Mouse (Mus musculus) adrenal gland, postnatal 14 days (tissue): Measurements from ENCODE around the gene Btbd9. TPM values are rescaled to one million over a fixed set of nuclear protein-coding genes. Genes with fewer than 3 reads are reported as not detected.
A peak's percentile ranks its signal among the peaks of the same experiment; 100 is the strongest.

Experiments
- DNase-seq: peaks from one replicate; pipeline ENCODE4 v3.0.0; 2021; ENCODE audit warnings: mixed read lengths
- total RNA-seq: library from RNA; stranded (reverse); gene quantifications from 2 replicates; pipeline ENCODE4 v1.2.3, GENCODE M21; 2021

Gene Btbd9
- total RNA-seq, 1 experiment from 2014 or later = 36.9 TPM

DNA sequence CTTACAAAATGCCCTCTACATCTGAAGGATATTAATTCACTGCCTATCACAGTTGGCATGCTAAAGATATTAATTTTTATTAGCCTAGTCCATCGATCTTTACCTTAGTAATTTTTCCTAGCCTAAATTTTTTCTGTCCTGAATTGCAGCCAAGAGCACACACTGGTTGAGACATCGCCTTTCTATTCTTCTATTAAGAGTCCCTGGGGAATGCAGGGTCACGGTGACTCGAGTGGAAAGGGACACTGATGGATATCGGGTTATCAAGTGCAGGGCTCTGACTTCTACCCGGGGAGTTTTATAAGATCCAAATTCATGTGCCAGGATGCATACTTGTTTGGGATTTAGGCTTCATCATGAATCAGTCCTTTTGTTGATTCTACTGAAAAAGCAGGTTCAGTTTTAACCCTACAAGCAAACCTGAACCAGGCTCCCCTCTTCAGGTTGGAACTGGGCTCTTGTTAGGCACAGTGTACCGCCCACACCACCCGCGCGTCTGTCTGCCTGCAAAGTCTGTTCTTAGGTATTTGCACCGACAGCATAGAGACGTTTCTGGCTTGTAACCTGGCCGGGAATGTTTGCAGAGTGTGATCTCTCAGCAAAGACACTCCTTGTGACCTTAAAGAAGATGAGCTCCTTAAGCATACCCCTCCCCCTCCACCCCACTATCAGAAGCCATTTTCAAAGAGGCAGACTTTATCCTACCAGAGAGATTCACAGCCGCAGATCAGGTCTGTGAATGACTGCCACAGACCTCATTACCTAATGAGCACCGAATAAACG, 297.5 kb downstream of the Btbd9 start:
- DNase-seq = no peak

DNA sequence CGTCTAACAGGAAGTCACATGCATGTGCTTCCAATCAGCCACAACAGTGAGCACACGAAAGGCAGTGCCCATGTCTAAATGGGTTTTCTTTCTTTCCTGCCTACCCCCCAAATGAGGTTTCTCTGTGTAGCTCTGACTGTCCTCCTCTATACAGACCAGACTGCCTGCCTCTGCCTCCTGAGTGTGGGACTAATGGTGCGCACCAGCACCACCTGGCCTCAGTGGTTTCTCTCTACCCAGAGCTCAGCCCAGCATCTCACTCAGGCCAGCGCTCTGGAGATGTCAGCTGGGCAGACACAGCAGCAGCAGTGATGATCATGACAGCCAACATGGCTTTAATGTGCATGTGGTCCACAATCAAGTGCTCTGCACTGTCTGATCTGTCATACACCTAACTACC, 299.8 kb downstream of the Btbd9 start:
- DNase-seq = no peak

DNA sequence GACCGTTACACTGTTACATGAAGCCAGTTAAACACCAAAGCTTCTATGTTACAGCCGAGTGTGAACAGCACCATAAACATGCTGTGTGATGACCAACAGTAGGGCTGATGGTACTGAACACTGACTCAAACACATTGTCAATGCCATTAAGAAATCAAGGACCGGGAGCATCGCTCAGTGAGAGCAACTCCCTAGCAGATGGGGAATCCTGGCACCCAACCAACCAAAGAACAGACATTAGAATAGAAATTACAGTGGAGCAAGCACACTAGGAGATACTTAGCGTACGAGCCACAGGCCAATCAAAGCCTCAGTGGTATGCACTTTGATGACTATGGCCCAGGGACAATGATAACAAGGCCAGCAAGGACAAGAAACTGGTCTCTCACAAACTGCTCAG, 303.5 kb downstream of the Btbd9 start:
- peak; percentile 17 for DNase-seq

DNA sequence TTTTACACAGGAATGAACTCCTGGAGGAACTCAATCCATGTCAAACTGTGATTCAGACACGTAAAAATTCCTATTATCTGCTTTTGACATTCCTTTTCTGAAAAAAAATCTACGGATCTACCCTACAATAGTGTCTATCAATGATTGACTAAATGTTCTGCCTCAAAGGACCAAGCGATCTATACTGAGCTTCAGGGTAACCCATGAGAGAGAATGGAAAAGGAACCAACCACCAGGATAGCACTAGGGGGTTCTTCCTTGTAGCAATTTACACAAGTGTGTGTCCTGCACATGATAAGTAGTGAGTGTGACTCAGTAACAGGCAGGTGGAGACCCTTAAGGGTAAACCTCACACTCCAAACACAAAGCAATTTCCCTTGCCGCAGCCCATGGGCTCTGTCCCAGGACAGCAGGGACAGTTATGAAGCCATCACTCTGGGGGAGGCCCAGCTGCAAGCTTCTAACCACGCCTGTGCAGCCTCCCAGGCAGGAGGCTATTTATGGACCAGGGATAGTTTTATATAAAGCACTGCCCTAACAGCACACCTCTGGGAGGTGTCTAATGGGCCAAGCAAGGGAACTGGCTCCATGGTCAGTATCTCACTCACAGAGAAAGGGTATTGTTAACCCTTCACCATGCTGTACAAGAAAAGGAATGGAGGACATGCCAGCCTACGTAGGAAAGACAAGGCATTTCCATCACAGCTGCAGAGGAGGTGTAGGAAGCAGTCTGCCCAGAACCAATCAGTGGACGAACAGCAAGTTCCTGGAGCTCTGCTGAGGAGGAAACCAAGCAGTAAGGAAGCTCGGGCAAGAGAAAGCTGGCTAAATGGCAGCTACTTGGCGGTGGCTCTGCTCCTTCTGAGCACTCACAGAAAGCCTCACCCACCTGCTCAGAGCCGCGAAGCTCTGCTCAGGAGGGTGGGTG, 306.9 kb downstream of the Btbd9 start:
- DNase-seq = no peak

DNA sequence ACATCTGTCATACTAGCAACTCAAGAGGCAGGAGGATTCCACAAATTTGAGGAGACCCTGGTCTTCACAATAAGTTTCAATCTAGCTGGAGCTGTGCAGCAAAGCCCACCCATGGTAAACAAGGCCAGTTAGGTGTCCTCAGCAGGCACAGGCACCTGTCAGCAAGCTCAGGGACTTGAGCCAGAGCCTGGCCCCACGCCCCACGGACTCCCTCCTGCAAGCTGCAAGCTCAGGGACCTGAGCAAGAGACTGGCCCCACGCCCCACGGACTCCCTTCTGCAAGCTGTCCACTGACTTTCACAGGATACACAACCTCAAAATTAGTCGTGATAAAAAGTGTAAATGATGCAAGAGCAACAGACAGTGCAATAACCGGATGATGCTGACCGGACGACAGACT, 307.8 kb downstream of the Btbd9 start:
- no peak for DNase-seq

DNA sequence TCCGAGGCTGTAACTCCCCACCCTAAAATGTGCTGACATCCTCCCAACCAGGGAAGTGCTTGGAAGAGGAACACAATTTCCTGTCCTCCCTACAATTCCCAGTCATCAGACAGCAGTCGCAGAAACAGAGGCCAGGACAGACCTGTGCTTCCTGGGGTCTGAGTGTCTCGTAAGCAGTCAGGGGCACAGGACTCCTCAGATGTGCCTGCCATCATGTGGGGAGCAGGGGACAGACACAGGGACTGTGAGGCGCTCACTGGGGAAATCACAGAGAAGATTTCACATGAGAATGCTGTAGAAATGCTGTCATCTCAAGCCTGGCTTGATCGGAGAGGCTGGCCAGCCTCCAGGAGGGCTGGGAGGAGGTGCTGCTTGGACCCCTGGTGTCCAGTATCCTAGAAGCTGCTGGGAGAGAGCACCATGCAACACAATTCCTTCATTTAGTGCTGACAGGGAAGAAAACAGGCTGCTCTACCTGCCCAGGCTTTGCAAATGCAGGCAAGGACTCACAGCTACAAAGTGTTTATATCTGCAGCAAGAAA, 308.8 kb downstream of the Btbd9 start:
- DNase-seq = no peak

DNA sequence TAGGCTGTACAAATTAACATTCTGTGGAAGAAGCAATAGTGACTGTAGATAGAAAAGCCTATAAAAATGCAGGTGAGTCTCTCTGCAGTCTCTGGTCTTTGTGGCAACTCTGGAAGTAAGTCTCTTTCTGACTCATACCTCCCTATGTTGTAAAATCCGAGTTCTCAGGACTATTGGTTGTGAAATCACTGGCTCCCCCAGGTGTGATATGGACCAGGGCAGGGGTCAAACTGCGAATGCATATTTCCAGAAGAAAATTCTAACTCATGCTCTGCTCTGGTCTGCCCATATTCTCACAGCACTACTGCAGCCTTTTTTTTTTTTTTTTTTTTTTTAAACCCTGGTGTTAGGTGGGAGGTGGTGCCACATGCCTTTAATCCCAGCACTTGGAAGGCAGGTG, 312.8 kb downstream of the Btbd9 start:
- DNase-seq = no peak

DNA sequence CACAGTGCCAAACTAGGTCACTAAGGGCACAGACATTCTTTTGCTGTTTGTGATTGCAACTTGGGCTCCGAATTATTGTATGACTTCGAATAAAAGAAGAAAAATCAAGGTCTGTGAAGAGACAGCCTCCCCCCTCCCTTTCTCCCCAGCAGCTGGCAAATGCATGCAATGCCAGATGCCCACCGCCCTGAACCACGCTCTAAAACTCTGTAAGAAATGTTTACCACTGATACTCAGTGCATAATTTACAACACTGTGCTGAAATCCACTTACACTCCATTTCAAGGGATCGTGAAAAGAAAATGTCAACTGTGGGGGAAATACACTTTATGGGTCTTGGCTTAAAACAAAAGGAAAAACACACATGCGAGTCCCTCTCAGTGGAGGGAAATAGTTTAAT, 313.3 kb downstream of the Btbd9 start:
- no peak for DNase-seq

DNA sequence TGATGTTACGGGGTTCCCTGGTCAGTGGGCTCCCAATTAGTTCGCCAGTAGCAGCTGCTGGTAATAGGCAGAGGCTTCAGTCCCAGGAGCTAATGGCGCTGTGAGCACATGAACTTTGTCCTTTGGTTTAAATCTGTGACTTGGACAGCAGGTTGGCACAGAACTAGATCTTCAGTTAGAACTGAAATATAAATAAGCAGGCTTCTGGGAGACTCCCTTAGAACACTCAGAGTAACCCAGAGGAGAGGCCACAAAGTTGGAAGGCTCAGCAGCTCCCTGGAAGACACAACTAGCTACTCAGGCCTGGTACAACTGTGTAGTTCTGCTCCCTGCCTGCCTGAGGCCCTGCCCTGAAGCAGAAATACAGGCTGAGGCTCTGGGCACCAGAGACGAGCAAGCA, 313.8 kb downstream of the Btbd9 start:
- peak; percentile 24 for DNase-seq

DNA sequence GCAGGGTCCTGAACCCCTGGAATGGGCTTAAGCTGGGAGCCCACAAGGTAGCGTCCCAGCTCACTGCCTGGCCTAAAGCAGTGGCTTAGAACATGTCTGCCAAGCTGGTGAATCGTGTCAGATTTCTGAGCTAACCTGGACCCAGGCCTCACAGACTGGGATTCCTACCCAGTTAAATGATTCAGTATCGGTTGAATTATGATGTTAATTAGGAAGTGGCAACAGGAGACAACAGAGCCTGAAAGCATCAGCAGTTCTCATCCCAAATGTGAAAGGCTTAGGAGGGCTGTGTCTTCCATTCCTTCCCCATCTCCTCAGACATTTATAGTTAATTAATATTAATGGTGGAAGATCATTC, 314.3 kb downstream of the Btbd9 start:
- DNase-seq = no peak

DNA sequence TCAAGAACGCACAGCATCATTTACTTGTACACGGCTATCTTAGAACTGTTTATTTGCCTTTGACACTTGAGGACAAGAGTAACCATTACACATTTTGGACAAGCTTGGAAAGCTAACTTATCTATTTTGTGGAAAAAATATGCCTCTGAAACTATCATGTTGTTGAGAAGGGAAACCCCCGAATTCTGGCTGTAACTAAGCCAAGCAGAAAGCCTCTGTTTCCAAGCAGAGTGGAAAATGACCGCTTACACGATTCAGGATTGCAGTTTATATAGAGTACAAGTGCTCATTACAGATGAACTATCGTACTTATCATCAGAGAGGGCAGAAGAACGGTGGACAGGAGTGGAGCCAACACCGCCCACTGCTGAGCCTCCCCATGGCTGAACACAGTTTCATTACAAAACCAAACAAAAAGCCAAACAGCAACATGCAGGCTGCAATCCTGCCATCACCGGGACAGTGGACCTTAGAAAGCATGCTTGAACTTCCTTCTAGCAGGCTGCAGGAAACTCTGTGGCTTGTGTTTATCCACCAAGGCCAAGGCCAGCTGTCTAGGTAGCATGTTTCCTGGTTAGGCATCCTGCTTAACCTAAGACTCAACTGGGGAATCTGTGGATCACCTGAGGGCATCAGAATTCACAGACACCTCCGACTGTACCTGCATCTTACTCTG, 314.8 kb downstream of the Btbd9 start:
- DNase-seq = no peak

DNA sequence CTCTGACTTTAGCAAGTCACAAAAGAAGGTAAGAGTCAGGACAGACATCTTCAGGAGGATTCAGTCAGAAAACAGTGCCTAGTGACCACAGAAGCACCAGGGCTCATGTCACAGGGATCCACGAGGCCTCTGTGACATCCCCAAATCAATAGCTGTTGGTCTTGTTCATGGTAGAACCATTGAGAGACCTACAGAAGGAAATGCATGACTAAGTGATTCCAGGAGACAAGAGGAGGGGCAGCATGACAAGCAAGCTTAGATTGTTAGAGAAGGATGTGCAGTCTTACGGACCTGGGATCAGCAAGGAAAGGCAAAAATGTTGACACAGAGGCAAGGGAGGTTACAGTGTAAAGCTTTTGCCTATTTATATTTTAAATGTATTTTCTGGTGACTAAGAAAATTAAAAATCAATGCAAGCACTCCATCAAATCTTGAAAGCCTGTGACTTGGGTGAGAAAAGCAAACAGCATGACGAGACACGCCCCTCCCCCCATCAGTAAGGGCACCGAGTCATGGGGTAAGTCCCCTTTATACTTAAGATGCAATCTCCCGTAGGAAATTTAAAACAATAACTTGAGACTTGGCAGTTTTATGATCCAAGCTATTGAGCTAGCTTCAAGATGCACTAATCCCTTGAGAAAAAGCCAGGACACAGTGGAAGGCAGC, 315.5 kb downstream of the Btbd9 start:
- DNase-seq = no peak

DNA sequence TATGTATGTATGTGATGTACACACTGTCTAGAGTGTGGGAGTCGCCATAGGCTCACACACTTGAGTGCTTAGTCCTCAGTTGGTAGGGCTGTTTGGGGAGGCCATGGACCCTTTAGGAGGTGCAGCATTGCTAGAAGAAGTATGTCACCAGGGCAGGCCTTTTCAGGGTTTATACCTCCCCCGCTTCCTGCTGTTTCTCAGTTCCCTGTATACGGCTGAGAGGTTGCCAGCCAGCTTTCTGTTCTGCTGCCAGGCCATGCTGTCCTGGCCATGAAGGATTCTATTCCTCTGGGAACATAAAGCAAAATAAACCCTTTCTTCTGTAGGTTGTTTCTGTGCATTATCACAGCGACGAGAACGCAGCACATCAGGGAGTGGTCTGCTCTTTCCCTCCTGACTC, 316.4 kb downstream of the Btbd9 start:
- peak; percentile 28 for DNase-seq

DNA sequence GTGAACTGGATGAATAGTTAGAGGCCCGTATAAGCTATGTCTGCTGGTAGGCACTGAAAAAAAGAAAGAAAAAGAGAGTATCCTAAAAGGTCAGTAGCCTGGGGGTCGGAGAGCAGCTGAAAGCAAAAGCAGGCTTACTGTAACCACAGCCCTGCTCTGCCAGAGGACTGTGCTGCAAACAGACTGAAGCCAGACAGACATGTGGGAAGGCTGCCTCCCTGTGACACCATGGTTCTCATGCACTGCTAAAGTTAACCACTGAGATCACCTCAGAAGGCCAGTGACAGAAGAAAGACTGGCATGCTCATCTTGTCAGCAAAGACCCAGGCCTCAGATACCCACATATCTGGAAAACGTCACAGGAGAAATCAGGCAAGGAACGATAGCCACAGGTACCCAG, 317.8 kb downstream of the Btbd9 start:
- DNase-seq = no peak

DNA sequence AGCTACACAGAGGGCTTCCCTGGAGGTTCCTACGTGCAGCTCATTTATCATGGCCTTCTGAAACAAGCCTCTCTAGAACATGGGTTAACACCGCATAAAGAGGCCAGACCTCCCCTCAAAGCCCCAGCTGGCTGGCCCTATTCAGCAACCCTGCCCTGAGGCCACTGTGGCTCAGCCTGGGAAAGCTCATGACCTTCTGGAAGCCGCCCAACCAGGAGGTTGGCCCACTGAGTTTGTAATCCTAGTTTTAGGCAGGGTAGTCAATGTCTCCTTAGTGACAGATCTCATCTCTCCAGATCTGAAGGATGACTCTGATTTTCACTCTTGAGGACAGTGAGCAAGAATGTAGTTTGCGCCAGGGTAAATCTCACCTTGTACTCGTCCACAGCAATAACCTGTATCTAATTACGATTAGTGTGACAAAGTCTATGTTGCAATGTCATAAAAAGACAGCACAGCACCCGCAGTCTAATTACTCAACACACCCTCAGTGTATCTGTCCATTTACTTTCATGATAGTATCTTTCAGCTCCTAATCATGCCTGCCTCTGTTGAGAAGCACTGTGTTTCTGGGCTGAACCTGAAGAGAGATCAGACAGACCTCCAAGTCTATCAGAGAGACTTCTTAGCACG, 320.2 kb downstream of the Btbd9 start:
- DNase-seq = peak; percentile 43

DNA sequence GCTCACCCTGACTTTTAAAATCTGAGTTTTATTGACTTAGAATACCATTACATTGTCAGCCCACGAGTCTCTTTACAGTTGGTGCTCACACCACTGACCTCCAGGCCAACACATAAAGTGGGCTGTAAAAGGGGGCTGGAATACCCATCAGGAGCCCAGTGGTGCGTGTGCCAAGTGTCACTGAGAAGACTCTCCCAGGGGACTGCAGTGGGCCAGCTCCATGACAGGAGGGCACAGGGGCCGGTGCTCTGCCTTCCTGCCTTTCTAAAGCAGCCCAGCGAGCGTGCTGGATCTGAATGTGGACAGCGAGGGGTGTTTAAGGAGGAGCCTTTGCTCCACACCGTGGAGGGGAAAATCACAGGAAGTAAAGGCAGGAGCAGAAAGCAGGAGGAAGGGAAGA, 322.4 kb downstream of the Btbd9 start:
- no peak for DNase-seq

DNA sequence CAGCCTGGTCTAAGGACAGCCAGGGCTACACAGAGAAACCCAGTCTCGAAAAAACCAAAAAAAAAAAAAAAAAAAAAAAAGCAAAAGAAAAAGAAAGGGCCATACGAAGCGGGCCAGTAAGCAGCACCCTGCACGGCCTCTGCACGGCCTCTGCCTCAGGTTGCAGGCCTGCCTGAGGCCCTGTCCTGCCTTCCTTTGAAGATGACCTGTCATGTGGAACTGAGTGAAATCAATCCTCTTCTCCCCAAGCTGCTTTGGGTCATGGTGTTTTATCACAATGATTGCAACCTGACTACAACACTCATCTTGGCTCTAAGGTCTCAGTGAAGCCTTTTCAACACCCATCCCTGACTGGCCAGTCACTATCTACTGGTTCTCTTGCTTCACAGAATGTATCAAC, 323.3 kb downstream of the Btbd9 start:
- DNase-seq = no peak

DNA sequence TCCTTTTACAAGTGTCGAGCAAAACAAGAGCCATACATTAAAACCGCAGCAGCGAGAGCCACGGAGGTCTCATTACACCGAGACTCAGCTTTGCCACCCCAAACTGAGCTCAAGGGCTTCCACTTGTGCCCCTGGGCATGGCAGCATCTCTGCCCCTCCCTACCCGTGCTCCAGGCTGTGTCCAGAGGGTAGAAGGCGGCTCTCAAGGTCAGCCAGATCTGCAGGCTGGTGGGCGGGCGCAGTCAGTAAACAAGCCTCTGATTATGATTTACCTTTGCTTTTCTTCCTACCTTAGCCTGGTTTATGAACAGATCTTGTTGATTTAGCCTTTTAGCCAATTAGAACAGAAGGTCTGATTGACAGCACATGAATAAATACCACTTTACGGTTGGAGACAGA, 331.0 kb downstream of the Btbd9 start:
- DNase-seq = peak; percentile 65

DNA sequence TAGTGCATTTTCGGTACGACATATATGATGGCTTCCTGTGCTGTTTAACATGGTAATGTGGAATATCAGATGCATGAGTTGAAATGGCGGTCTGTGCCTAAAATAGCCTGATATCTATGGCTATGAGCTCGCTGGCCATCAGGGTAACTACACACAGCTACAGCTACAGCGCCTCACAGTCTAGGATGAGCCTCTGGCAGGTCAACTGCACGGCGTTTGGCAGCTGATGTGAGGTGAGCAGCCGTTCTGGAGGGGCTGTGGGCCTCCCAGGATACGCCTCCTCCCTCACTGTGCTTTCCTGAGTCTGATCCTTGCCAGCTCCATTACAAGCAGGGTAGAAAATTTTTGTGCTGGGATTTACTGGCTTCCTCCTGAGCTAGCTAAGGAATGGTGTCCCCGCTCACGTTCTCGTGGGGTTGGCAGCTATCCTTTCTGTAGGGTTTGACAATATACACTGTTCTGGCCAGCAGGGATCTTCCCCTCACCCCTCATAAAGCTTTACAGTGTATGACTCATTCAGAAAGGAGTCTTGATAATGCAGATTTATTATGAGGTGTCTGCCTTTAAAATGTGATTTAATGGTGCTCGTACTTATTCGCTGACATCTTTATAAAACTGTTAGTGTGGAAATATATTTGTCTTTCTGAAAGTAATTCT, 331.5 kb downstream of the Btbd9 start:
- DNase-seq = no peak

DNA sequence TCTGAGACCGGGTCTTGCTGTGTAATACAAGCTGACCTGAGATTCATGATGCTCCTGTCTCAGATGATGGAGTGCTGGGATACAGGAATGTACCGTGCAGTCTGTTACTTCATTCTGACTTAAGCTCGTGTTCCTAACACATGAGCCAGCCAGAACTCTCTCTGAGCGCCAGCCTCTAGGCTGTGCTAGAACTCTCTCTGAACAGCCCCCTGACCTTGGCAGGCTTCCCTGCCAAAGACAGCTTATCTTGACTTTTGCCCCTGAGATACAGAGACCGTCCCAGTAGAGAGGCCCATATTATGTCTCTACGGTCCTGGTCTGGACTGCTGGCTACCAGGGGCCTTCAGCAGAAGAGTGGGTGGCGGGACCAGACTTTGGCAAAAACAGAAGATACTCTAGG, 332.7 kb downstream of the Btbd9 start:
- DNase-seq = peak; percentile 55

DNA sequence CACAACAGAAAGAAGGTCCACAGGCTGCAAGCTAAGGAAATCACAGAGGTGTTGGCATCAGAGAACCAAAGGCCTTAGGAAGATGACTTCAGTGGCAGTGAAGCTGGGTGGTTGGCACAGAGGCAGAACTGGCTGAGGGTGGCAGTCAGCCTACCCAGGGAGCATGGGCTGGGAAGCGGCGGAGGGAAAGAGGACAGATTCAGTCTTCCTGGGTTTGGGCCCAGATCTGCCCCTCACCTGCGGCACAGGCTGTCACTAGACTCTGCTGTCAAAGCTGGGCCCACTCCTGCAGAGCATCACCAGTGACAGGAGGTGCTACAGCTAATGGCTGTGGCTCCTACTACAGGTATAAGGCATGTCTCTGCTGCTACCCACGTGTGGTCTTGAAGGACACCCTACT, 333.6 kb downstream of the Btbd9 start:
- no peak for DNase-seq
